Mouse (Mus musculus): ENCODE results near the gene Rhbg. TPM values are rescaled to one million over a fixed set of nuclear protein-coding genes. Genes with fewer than 3 reads are reported as not detected.
A peak's percentile ranks its signal among the peaks of the same experiment; 100 is the strongest.

The Rhbg gene
- total and polyA plus RNA-seq, 3 experiments, result not detected

DNA sequence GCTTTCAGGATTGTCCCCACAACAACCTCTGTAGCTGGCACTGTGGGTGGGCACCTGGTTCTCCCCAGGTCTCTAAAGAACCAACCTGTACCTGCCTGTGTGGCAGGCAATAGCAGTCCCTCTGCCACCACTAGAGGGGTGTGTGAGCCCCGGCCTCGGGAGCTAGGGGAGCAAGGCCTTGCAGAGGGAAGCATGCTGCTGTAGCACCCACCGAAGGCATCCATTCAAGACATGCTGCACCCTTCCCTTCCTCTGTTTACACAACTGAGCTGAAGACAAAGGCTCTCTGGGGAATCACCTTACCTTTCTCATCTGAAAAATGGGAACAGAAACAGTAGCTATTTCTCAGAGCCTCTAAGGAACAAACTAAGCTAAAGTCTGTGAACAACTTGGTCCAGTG lies 19.3 kb downstream of the Rhbg start:
- H3K4me3 ChIP-seq (ENCODE audit: control insufficient read depth in 1 of 2, insufficient read depth in 1 of 2, low read depth in 2 of 2, low read length in 2 of 2), result no peak overlapping the region
- H3K36me3 ChIP-seq (ENCODE audit: control insufficient read depth in 1 of 2, insufficient read depth in 2 of 2, low read length in 2 of 2), result peaks cover 0 to 5% of the 10 kb centered on the region in 2 experiments; a peak in 1 of 4 replicates
- no peak overlapping the region for H3K27ac ChIP-seq (ENCODE audit: control insufficient read depth, low read depth, low read length)
- H3K79me2 ChIP-seq (ENCODE audit: control insufficient read depth, insufficient read depth, low read length, poor library complexity), result no peaks in the 10 kb centered on the region
- DNase-seq (ENCODE audit: low read depth, low spot score), result peak; percentile 47
- H3K9ac ChIP-seq (ENCODE audit: control insufficient read depth, low read depth, low read length, poor library complexity, severe bottlenecking), result no peak overlapping the region
- H3K9me3 ChIP-seq (replicated peaks; ENCODE audit: insufficient read depth, low read length), result no peaks in the 10 kb centered on the region
- H3K27me3 ChIP-seq (ENCODE audit: control insufficient read depth in 1 of 2, insufficient read depth in 2 of 2, low read length in 2 of 2), result peaks cover 26 to 33% of the 10 kb centered on the region in 2 experiments
- H3K4me1 ChIP-seq (ENCODE audit: control insufficient read depth in 1 of 2, insufficient read depth in 2 of 2, low read length in 2 of 2), result peaks cover 0 to 5% of the 10 kb centered on the region in 2 experiments; a peak in 2 of 4 replicates
- TF ChIP-seq E2F4 (IDR thresholded peaks at IDR 0.05; ENCODE audit: borderline replicate concordance, low read depth, low read length), result no peak
- no peak for TF ChIP-seq MYB (IDR thresholded peaks at IDR 0.05; ENCODE audit: low read depth, low read length)
- no peak for TF ChIP-seq POLR2AphosphoS5 (IDR thresholded peaks at IDR 0.05; ENCODE audit: borderline replicate concordance, low read depth, low read length)
- TF ChIP-seq ELF1 (IDR thresholded peaks at IDR 0.05; ENCODE audit: low read depth, low read length), result no peak
- TF ChIP-seq USF1 (IDR thresholded peaks at IDR 0.05; ENCODE audit: low read depth, low read length), result no peak
- 0 out of 2 replicates have a peak, but pooled peaks have one; percentile 23 for TF ChIP-seq SMC3 (IDR thresholded peaks at IDR 0.05; ENCODE audit: low read depth, low read length)
- TF ChIP-seq ZNF384 (IDR thresholded peaks at IDR 0.05; ENCODE audit: low read depth, low read length), result no peak
- no peak for TF ChIP-seq MXI1 (IDR thresholded peaks at IDR 0.05; ENCODE audit: low read depth, low read length)
- TF ChIP-seq RCOR1 (IDR thresholded peaks at IDR 0.05; ENCODE audit: low read depth, low read length), result no peak
- no peak for TF ChIP-seq MEF2A (IDR thresholded peaks at IDR 0.05; ENCODE audit: extremely low read depth, insufficient replicate concordance, low read depth, low read length, poor library complexity, severe bottlenecking)
- TF ChIP-seq CTCF (IDR thresholded peaks at IDR 0.05 in 2 of 3, conservative IDR thresholded peaks at IDR 0.05 in 1 of 3; ENCODE audit: control insufficient read depth in 1 of 3, insufficient read depth in 1 of 3, low read depth in 2 of 3, low read length in 3 of 3, poor library complexity in 1 of 3, severe bottlenecking in 1 of 3), result peak; percentile 54 to 74 (median 59)
- no peak for TF ChIP-seq EP300 (IDR thresholded peaks at IDR 0.05; ENCODE audit: low read depth in 1 of 2, low read length in 2 of 2)
- TF ChIP-seq KAT2A (conservative IDR thresholded peaks at IDR 0.05; ENCODE audit: low read depth, low read length), result no peak
- no peak for TF ChIP-seq JUND (IDR thresholded peaks at IDR 0.05; ENCODE audit: low read depth, low read length)
- no peak for TF ChIP-seq ZKSCAN1 (IDR thresholded peaks at IDR 0.05; ENCODE audit: low read depth, low read length)
- no peak for TF ChIP-seq NRF1 (IDR thresholded peaks at IDR 0.05; ENCODE audit: insufficient read depth, low read depth, low read length, poor library complexity, severe bottlenecking)

GRCm38 (mm10) chr3:88234041-88234440 lies 20.5 kb downstream of the Rhbg start:
- Histone ChIP-seq H3K27me3 (ENCODE audit: control insufficient read depth in 1 of 2, insufficient read depth in 2 of 2, low read length in 2 of 2) (peaks cover 24 to 34% of the 10 kb centered on the region in 2 experiments), H3K4me1 (ENCODE audit: control insufficient read depth in 1 of 2, insufficient read depth in 2 of 2, low read length in 2 of 2) (peaks cover 0 to 5% of the 10 kb centered on the region in 2 experiments; a peak in 2 of 4 replicates), H3K79me2 (ENCODE audit: control insufficient read depth, insufficient read depth, low read length, poor library complexity) (no peaks in the 10 kb centered on the region), H3K9me3 (replicated peaks; ENCODE audit: insufficient read depth, low read length) (no peaks in the 10 kb centered on the region), H3K9ac (ENCODE audit: control insufficient read depth, low read depth, low read length, poor library complexity, severe bottlenecking) (no peak overlapping the region), H3K4me3 (ENCODE audit: control insufficient read depth in 1 of 2, insufficient read depth in 1 of 2, low read depth in 2 of 2, low read length in 2 of 2) (no peak overlapping the region), H3K36me3 (ENCODE audit: control insufficient read depth in 1 of 2, insufficient read depth in 2 of 2, low read length in 2 of 2) (peaks cover 0 to 5% of the 10 kb centered on the region in 2 experiments; a peak in 1 of 4 replicates), H3K27ac (ENCODE audit: control insufficient read depth, low read depth, low read length) (no peak overlapping the region)
- TF ChIP-seq MEF2A (IDR thresholded peaks at IDR 0.05; ENCODE audit: extremely low read depth, insufficient replicate concordance, low read depth, low read length, poor library complexity, severe bottlenecking) (no peak), ZMIZ1 (IDR thresholded peaks at IDR 0.05; ENCODE audit: low read depth, low read length) (no peak)
- DNase-seq (ENCODE audit: low read depth, low spot score), result no peak

Measured in MEL (cell line).